Mouse (Mus musculus) ES-Bruce4 (cell line): ENCODE results near the gene Serpinb1a.

ENCODE experiments used
- CTCF ChIP-seq: IDR thresholded peaks from one replicate; pipeline ENCODE4 v1.8.1; 2011; ENCODE audit warnings: low read depth, low read length
- EP300 ChIP-seq: IDR thresholded peaks from 2 replicates; pipeline ENCODE4 v1.6.1; 2011; ENCODE audit warnings: low read depth, low read length; ENCODE audit not compliant: insufficient read depth
- POLR2A ChIP-seq: IDR thresholded peaks from one replicate; pipeline ENCODE4 v1.8.1; 2011; ENCODE audit warnings: low read length; ENCODE audit not compliant: insufficient read depth

DNA sequence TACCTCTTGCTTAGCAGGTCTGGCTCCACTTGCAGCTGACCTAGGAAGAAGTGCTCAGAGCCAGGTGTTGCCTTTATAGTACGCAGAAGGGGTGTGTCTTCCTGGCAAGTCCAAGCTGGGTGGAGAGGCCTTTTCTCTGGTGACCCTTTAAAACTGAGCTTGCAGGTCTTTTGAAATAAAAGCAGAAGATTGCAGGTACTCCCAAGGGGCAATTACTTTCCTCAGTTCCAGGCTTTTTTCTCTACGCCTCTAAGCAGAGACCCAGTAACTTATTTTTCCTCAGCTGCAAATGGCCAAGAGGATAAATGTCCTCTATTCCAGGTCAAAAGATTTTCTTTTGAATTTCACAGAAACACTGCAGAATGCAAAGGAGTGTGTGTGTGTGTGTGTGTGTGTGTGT lies 47.1 kb upstream of the Serpinb1a start, which contains the start of gene Serpinb1c:
- TF ChIP-seq CTCF (no peak), POLR2A (no peak), EP300 (0 out of 2 replicates have a peak, but pooled peaks have one; percentile 22)
